Comparison of ENCODE assay signal across 11 mouse cellular contexts in the genomic region with DNA sequence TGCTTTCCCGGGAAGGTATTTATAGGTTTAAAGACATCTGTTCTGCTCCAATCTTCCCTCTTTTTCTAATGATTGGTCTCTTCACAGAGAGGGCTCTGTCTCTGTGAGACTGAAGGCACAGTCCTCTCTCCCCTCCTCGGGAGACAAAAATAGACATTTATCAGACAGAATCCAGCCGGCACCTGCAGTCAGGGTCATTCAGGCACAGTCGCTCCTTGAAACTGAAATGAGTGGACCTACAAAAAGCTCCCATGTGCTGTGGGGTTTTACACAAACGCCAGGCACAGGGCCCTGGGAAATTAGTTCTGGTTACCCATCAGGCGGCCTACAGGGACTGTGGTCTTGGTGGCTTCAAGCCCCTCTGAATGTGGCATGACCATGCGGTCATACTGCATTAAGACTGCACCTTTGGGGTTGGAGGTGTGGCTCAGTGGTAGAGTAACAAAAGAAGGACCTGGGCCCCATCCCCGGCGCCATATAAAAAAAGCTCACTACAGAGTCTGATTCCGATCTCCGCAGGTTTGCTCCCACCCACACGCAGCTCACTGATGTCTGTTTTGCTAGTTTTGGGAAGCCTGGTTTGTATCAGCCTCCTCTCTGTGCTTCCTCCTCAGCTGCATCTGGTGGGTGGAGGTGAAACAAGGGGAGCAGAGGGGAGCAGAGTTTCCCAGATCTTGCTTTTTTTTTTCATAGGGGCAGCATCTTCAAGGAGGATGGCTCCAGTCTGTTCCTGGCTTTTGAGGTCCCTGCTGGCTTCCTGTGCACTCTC. TPM values are rescaled to one million over a fixed set of nuclear protein-coding genes. Genes with fewer than 3 reads are reported as not detected.
DNase-seq lines count a peak whose midpoint lies in the region; ATAC-seq and TF ChIP-seq lines count a peak whose summit lies in the region.
"Had no signal": no experiment of that assay in that cellular context is flagged by ENCODE, and none has a peak within 500 bp of the region (broad histone marks: within the 10 kb centered on the region; RNA-seq: fewer than 3 reads in every experiment).

No protein-coding gene starts in this region.

- no peaks in the 10 kb centered on the region for H3K9me3 ChIP-seq in embryonic facial prominence, embryonic 14.5 days (ENCODE audit: control insufficient read depth, low read length)
- no peaks in the 10 kb centered on the region for H3K9me3 ChIP-seq in midbrain, postnatal 0 days (ENCODE audit: low read length)

- 60% methylated on average over 12 of the region's 12 CpGs for WGBS in bone marrow, adult 2 months
- 51% methylated on average over 12 of the region's 12 CpGs for WGBS in embryonic facial prominence, embryonic 14.5 days
- 58% methylated on average over 12 of the region's 12 CpGs for WGBS in midbrain, postnatal 0 days

- no peak overlapping the region for H3K9ac ChIP-seq in embryonic facial prominence, embryonic 14.5 days (ENCODE audit: low read depth, low read length)
- 0 out of 2 replicates have a peak overlapping the region, but pooled peaks have one; percentile 19 for H3K9ac ChIP-seq in midbrain, postnatal 0 days (replicated peaks; ENCODE audit: low read length, poor library complexity, severe bottlenecking)

- no peak for TF ChIP-seq CTCF in bone marrow, adult 2 months (IDR thresholded peaks at IDR 0.05; ENCODE audit: control insufficient read depth, insufficient read depth, low read length)
- no peak for TF ChIP-seq CTCF in midbrain, postnatal 0 days (IDR thresholded peaks at IDR 0.05)

- peak overlapping the region; percentile 19 for H3K4me3 ChIP-seq in bone marrow, adult 2 months (replicated peaks; ENCODE audit: control insufficient read depth, low read depth, low read length)
- H3K4me3 ChIP-seq in embryonic facial prominence, embryonic 14.5 days (ENCODE audit: low read depth, low read length): no peak overlapping the region
- H3K4me3 ChIP-seq in midbrain, postnatal 0 days (ENCODE audit: low read depth, low read length): no peak overlapping the region

- no peak for TF ChIP-seq POLR2A in bone marrow, adult 2 months (IDR thresholded peaks at IDR 0.05; ENCODE audit: borderline replicate concordance, control insufficient read depth, low read depth, low read length)

- H3K27ac ChIP-seq in bone marrow, adult 2 months (ENCODE audit: control insufficient read depth, insufficient read depth, low read depth, low read length, poor library complexity): peak overlapping the region; percentile 57
- H3K27ac ChIP-seq in embryonic facial prominence, embryonic 14.5 days (replicated peaks; ENCODE audit: low read depth, low read length): no peak overlapping the region
- H3K27ac ChIP-seq in midbrain, postnatal 0 days (ENCODE audit: low read depth, low read length): 0 out of 2 replicates have a peak overlapping the region, but pooled peaks have one; percentile 6

- no peak for ATAC-seq in embryonic facial prominence, embryonic 14.5 days (ENCODE audit: low read depth)
- no peak for ATAC-seq in midbrain, postnatal 0 days (ENCODE audit: low FRiP score)
- no peak for ATAC-seq in activated CD4-positive, CD25-positive, alpha-beta regulatory T cell, adult 4 months

- H3K27me3 ChIP-seq in embryonic facial prominence, embryonic 14.5 days (replicated peaks; ENCODE audit: control insufficient read depth, insufficient read depth, low read length): no peaks in the 10 kb centered on the region
- H3K27me3 ChIP-seq in midbrain, postnatal 0 days (ENCODE audit: insufficient read depth, low read length): no peaks in the 10 kb centered on the region

- peaks cover 8% of the 10 kb centered on the region for H3K4me1 ChIP-seq in bone marrow, adult 2 months (ENCODE audit: control insufficient read depth, insufficient read depth, low read length)
- peaks cover 29% of the 10 kb centered on the region for H3K4me1 ChIP-seq in embryonic facial prominence, embryonic 14.5 days (ENCODE audit: control insufficient read depth, insufficient read depth, low read length)
- H3K4me1 ChIP-seq in midbrain, postnatal 0 days (ENCODE audit: insufficient read depth, low read length): peaks cover 13% of the 10 kb centered on the region; the same call in 1 of the 2 replicates

- H3K4me2 ChIP-seq in embryonic facial prominence, embryonic 14.5 days (ENCODE audit: low read depth, low read length): no peak overlapping the region
- no peak overlapping the region for H3K4me2 ChIP-seq in midbrain, postnatal 0 days (ENCODE audit: low read depth, low read length, poor library complexity, severe bottlenecking)

- DNase-seq in left cerebral cortex, adult 18-20 months (ENCODE audit: low spot score in 2 of 2): peak; percentile 47 to 67
- DNase-seq in left cerebral cortex, adult 11 months (ENCODE audit: low spot score): no peak
- DNase-seq in embryonic facial prominence, embryonic 14.5 days (ENCODE audit: low spot score): peak; percentile 36
- no peak for DNase-seq in midbrain, postnatal 0 days (ENCODE audit: low spot score)
- DNase-seq in adrenal gland, adult 8-10 months: no peak
- DNase-seq: cerebellum, adult 2 months; kidney, adult 2 months; liver; retina, postnatal 1 day had no signal

- peaks cover 18% of the 10 kb centered on the region; the same call in 1 of the 2 replicates for H3K36me3 ChIP-seq in embryonic facial prominence, embryonic 14.5 days (ENCODE audit: control insufficient read depth, insufficient read depth, low read length)
- peaks cover 19% of the 10 kb centered on the region for H3K36me3 ChIP-seq in midbrain, postnatal 0 days (ENCODE audit: insufficient read depth, low read length)

RNA-seq across cellular contexts. Expression of gene Ttyh3, which starts 13.2 kb away (rescaled TPM):
- total RNA-seq in left cerebral cortex, adult 18-20 months (2021): 100 to 1,000 TPM; 202 to 209 TPM
- polyA plus RNA-seq in bone marrow, adult 2 months (2011; ENCODE audit: insufficient read depth, insufficient read length, low replicate concordance, missing spikeins): 20.1 and 34.8 TPM in 2 replicates
- polyA plus RNA-seq in embryonic facial prominence, embryonic 14.5 days (2014; fragmentation: Nextera tagmentation; extraction: Ambion mirVana): 47.5 and 50.5 TPM in 2 replicates
- total RNA-seq in midbrain, postnatal 0 days (2014; rRNA removed): 196 and 204 TPM in 2 replicates
- 52.0 and 56.6 TPM in 2 replicates for polyA plus RNA-seq in midbrain, postnatal 0 days (2015; fragmentation: Nextera tagmentation; extraction: Ambion mirVana)
- 100 to 1,000 TPM in 1 of 4 experiments, 10 to 100 TPM in 3; 49.8 to 100 (median 77.4) TPM for total RNA-seq in adrenal gland, adult 8-10 months (2022)
- 1 to 10 TPM; 5.2 to 5.6 TPM for polyA plus RNA-seq in activated CD4-positive, CD25-positive, alpha-beta regulatory T cell, adult 4 months (2017; shearing (Covaris generic))

RNA-seq across cellular contexts. Expression of gene Iqce, which starts 40.1 kb away (rescaled TPM):
- total RNA-seq in left cerebral cortex, adult 18-20 months (2021): 10 to 100 TPM; 46.5 to 55.3 TPM
- polyA plus RNA-seq in bone marrow, adult 2 months (2011; ENCODE audit: insufficient read depth, insufficient read length, low replicate concordance, missing spikeins): 3.6 and 11.0 TPM in 2 replicates
- polyA plus RNA-seq in embryonic facial prominence, embryonic 14.5 days (2014; fragmentation: Nextera tagmentation; extraction: Ambion mirVana): 17.2 and 25.1 TPM in 2 replicates
- 36.4 and 38.6 TPM in 2 replicates for total RNA-seq in midbrain, postnatal 0 days (2014; rRNA removed)
- polyA plus RNA-seq in midbrain, postnatal 0 days (2015; fragmentation: Nextera tagmentation; extraction: Ambion mirVana): 30.4 and 37.2 TPM in 2 replicates
- total RNA-seq in adrenal gland, adult 8-10 months (2022): 10 to 100 TPM; 21.0 to 45.5 (median 36.7) TPM
- polyA plus RNA-seq in activated CD4-positive, CD25-positive, alpha-beta regulatory T cell, adult 4 months (2017; shearing (Covaris generic)): 10 to 100 TPM; 16.8 to 21.2 TPM

RNA-seq across cellular contexts. Expression of gene Brat1, which starts 42.8 kb away (rescaled TPM):
- total RNA-seq in left cerebral cortex, adult 18-20 months (2021): 10 to 100 TPM; 17.6 to 17.8 TPM
- polyA plus RNA-seq in bone marrow, adult 2 months (2011; ENCODE audit: insufficient read depth, insufficient read length, low replicate concordance, missing spikeins): 4.6 and 8.5 TPM in 2 replicates
- polyA plus RNA-seq in embryonic facial prominence, embryonic 14.5 days (2014; fragmentation: Nextera tagmentation; extraction: Ambion mirVana): 17.8 and 21.7 TPM in 2 replicates
- 37.1 and 40.3 TPM in 2 replicates for total RNA-seq in midbrain, postnatal 0 days (2014; rRNA removed)
- polyA plus RNA-seq in midbrain, postnatal 0 days (2015; fragmentation: Nextera tagmentation; extraction: Ambion mirVana): 16.4 and 17.9 TPM in 2 replicates
- 10 to 100 TPM; 22.0 to 24.8 (median 22.9) TPM for total RNA-seq in adrenal gland, adult 8-10 months (2022)
- 10 to 100 TPM; 10.3 to 15.2 TPM for polyA plus RNA-seq in activated CD4-positive, CD25-positive, alpha-beta regulatory T cell, adult 4 months (2017; shearing (Covaris generic))

RNA-seq across cellular contexts. Expression of gene Lfng, which starts 54.9 kb away (rescaled TPM):
- 10 to 100 TPM; 17.0 to 17.1 TPM for total RNA-seq in left cerebral cortex, adult 18-20 months (2021)
- 25.9 and 26.5 TPM in 2 replicates for polyA plus RNA-seq in bone marrow, adult 2 months (2011; ENCODE audit: insufficient read depth, insufficient read length, low replicate concordance, missing spikeins)
- 24.6 and 27.9 TPM in 2 replicates for polyA plus RNA-seq in embryonic facial prominence, embryonic 14.5 days (2014; fragmentation: Nextera tagmentation; extraction: Ambion mirVana)
- total RNA-seq in midbrain, postnatal 0 days (2014; rRNA removed): 55.6 and 56.6 TPM in 2 replicates
- polyA plus RNA-seq in midbrain, postnatal 0 days (2015; fragmentation: Nextera tagmentation; extraction: Ambion mirVana): 20.1 and 22.5 TPM in 2 replicates
- 10 to 100 TPM; 11.6 to 18.9 (median 17.2) TPM for total RNA-seq in adrenal gland, adult 8-10 months (2022)
- 10 to 100 TPM; 33.9 to 35.5 TPM for polyA plus RNA-seq in activated CD4-positive, CD25-positive, alpha-beta regulatory T cell, adult 4 months (2017; shearing (Covaris generic))

Comparison
In these comparisons a context has a peak if more than half of its experiments do, and no peak if none do; other contexts are left out.
1. DNase-seq: peak in left cerebral cortex, adult 18-20 months (2 of 2) and embryonic facial prominence, embryonic 14.5 days (single experiment); none in left cerebral cortex, adult 11 months (single experiment), midbrain, postnatal 0 days (single experiment) and adrenal gland, adult 8-10 months (single experiment).